Comparison of ENCODE assay signal across 8 mouse cellular contexts in genomic region chr5:34517913-34518312, GRCm38 (mm10). TPM values are rescaled to one million over a fixed set of nuclear protein-coding genes. Genes with fewer than 3 reads are reported as not detected.
A peak's percentile ranks its signal among the peaks of the same experiment; 100 is the strongest.
DNase-seq lines count a peak whose midpoint lies in the region; ATAC-seq and TF ChIP-seq lines count a peak whose summit lies in the region.

No protein-coding gene starts in this region.

- peak; percentile 49 for DNase-seq in forebrain, postnatal 0 days
- peak; percentile 76 for DNase-seq in adipocyte (ENCODE audit: low spot score)
- DNase-seq in embryo, embryonic 10 days (ENCODE audit: low spot score), result peak; percentile 87
- DNase-seq in heart, postnatal 0 days (ENCODE audit: low spot score), result peak; percentile 65
- DNase-seq in left cerebral cortex, adult 8-10 months (ENCODE audit: low spot score in 2 of 2), result peak; percentile 51 to 69
- peak; percentile 77 for DNase-seq in mesoderm, embryonic 11.5 days (ENCODE audit: low read depth, low spot score)
- DNase-seq in spleen, postnatal 36 days (ENCODE audit: low spot score in 2 of 2), result peak; percentile 81 to 88

- no peak overlapping the region for H3K4me2 ChIP-seq in forebrain, postnatal 0 days (ENCODE audit: low read depth)
- no peak overlapping the region for H3K4me2 ChIP-seq in forebrain, embryonic 16.5 days (ENCODE audit: low read length)
- H3K4me2 ChIP-seq in heart, postnatal 0 days (ENCODE audit: low read depth, low read length), result no peak overlapping the region

- no peak overlapping the region for H3K27ac ChIP-seq in forebrain, postnatal 0 days (ENCODE audit: low read depth, low read length)
- no peak overlapping the region for H3K27ac ChIP-seq in forebrain, embryonic 16.5 days (ENCODE audit: low read length)
- no peak overlapping the region for H3K27ac ChIP-seq in heart, postnatal 0 days (ENCODE audit: low read depth)

- peak; percentile 70 for TF ChIP-seq CTCF in forebrain, postnatal 0 days (IDR thresholded peaks at IDR 0.05; ENCODE audit: low read depth)
- peak; percentile 92 for TF ChIP-seq CTCF in heart, postnatal 0 days (IDR thresholded peaks at IDR 0.05; ENCODE audit: low read depth)

- H3K4me1 ChIP-seq in forebrain, postnatal 0 days (ENCODE audit: insufficient read depth), result no peaks in the 10 kb centered on the region
- peaks cover 12% of the 10 kb centered on the region; the same call in 1 of the 2 replicates for H3K4me1 ChIP-seq in forebrain, embryonic 16.5 days (replicated peaks; ENCODE audit: control insufficient read depth, insufficient read depth, low read length)
- peaks cover 17% of the 10 kb centered on the region for H3K4me1 ChIP-seq in heart, postnatal 0 days (ENCODE audit: control insufficient read depth, insufficient read depth)

- WGBS in forebrain, postnatal 0 days, result 21% methylated on average over 3 of the region's 3 CpGs
- 31% methylated on average over 3 of the region's 3 CpGs for WGBS in forebrain, embryonic 16.5 days
- 23% methylated on average over 3 of the region's 3 CpGs for WGBS in heart, postnatal 0 days

- no peak overlapping the region for H3K4me3 ChIP-seq in forebrain, postnatal 0 days (ENCODE audit: low read depth, low read length)
- H3K4me3 ChIP-seq in forebrain, embryonic 16.5 days (replicated peaks; ENCODE audit: low read length), result no peak overlapping the region
- no peak overlapping the region for H3K4me3 ChIP-seq in heart, postnatal 0 days (ENCODE audit: low read depth, low read length)

- no peaks in the 10 kb centered on the region for H3K9me3 ChIP-seq in forebrain, postnatal 0 days (ENCODE audit: low read length)
- no peaks in the 10 kb centered on the region for H3K9me3 ChIP-seq in forebrain, embryonic 16.5 days (ENCODE audit: control insufficient read depth, low read length)
- H3K9me3 ChIP-seq in heart, postnatal 0 days (replicated peaks; ENCODE audit: control insufficient read depth, low read length), result no peaks in the 10 kb centered on the region

- ATAC-seq in forebrain, postnatal 0 days, result no peak
- ATAC-seq in forebrain, embryonic 16.5 days, result no peak
- no peak; the same call in 1 of the 2 replicates for ATAC-seq in heart, postnatal 0 days (ENCODE audit: insufficient read depth, low read depth)

- H3K9ac ChIP-seq in forebrain, postnatal 0 days, result no peak overlapping the region
- H3K9ac ChIP-seq in forebrain, embryonic 16.5 days (replicated peaks; ENCODE audit: low read depth, low read length), result no peak overlapping the region
- no peak overlapping the region for H3K9ac ChIP-seq in heart, postnatal 0 days (replicated peaks; ENCODE audit: low read depth, low read length)

- no peaks in the 10 kb centered on the region for H3K27me3 ChIP-seq in forebrain, postnatal 0 days (ENCODE audit: insufficient read depth, low read length)
- H3K27me3 ChIP-seq in forebrain, embryonic 16.5 days (replicated peaks; ENCODE audit: control insufficient read depth, insufficient read depth, low read length), result no peaks in the 10 kb centered on the region; the same call in 1 of the 2 replicates
- H3K27me3 ChIP-seq in heart, postnatal 0 days (ENCODE audit: control insufficient read depth, insufficient read depth, low read length), result no peaks in the 10 kb centered on the region

- no peaks in the 10 kb centered on the region for H3K36me3 ChIP-seq in forebrain, postnatal 0 days (ENCODE audit: insufficient read depth)
- no peaks in the 10 kb centered on the region for H3K36me3 ChIP-seq in forebrain, embryonic 16.5 days (ENCODE audit: control insufficient read depth, insufficient read depth)
- no peaks in the 10 kb centered on the region for H3K36me3 ChIP-seq in heart, postnatal 0 days (replicated peaks; ENCODE audit: control insufficient read depth, insufficient read depth, low read length)

- no peak for TF ChIP-seq EP300 in heart, postnatal 0 days (IDR thresholded peaks at IDR 0.05; ENCODE audit: low read depth)

RNA-seq across cellular contexts. Expression of gene Tnip2, which starts 4.1 kb away (rescaled TPM):
- 7.2 and 9.7 TPM in 2 replicates for total RNA-seq in forebrain, postnatal 0 days (2014; rRNA removed)
- polyA plus RNA-seq in forebrain, postnatal 0 days (2015; fragmentation: Nextera tagmentation; extraction: Ambion mirVana), result 4.9 and 9.4 TPM in 2 replicates
- polyA plus RNA-seq in forebrain, embryonic 16.5 days (2015; fragmentation: Nextera tagmentation; extraction: Ambion mirVana), result 8.6 and 8.7 TPM in 2 replicates
- 11.9 and 15.3 TPM in 2 replicates for total RNA-seq in heart, postnatal 0 days (2014; rRNA removed; ENCODE audit: low replicate concordance)
- 9.1 and 11.9 TPM in 2 replicates for polyA plus RNA-seq in heart, postnatal 0 days (2015; fragmentation: Nextera tagmentation; extraction: Ambion mirVana)
- 10 to 100 TPM; 15.4 to 24.0 (median 20.9) TPM for total RNA-seq in left cerebral cortex, adult 8-10 months (2022)

RNA-seq across cellular contexts. Expression of gene Sh3bp2, which starts 7.7 kb away (rescaled TPM):
- 37.6 and 43.7 TPM in 2 replicates for total RNA-seq in forebrain, postnatal 0 days (2014; rRNA removed)
- 21.5 and 21.8 TPM in 2 replicates for polyA plus RNA-seq in forebrain, postnatal 0 days (2015; fragmentation: Nextera tagmentation; extraction: Ambion mirVana)
- 29.1 and 31.2 TPM in 2 replicates for polyA plus RNA-seq in forebrain, embryonic 16.5 days (2015; fragmentation: Nextera tagmentation; extraction: Ambion mirVana)
- total RNA-seq in heart, postnatal 0 days (2014; rRNA removed; ENCODE audit: low replicate concordance), result 5.3 and 8.2 TPM in 2 replicates
- polyA plus RNA-seq in heart, postnatal 0 days (2015; fragmentation: Nextera tagmentation; extraction: Ambion mirVana), result 1.5 and 1.6 TPM in 2 replicates
- 1 to 10 TPM; 2.6 to 8.7 (median 4.6) TPM for total RNA-seq in left cerebral cortex, adult 8-10 months (2022)

RNA-seq across cellular contexts. Expression of gene Add1, which starts 55.6 kb away (rescaled TPM):
- 270 and 334 TPM in 2 replicates for total RNA-seq in forebrain, postnatal 0 days (2014; rRNA removed)
- 165 and 175 TPM in 2 replicates for polyA plus RNA-seq in forebrain, postnatal 0 days (2015; fragmentation: Nextera tagmentation; extraction: Ambion mirVana)
- 224 and 243 TPM in 2 replicates for polyA plus RNA-seq in forebrain, embryonic 16.5 days (2015; fragmentation: Nextera tagmentation; extraction: Ambion mirVana)
- total RNA-seq in heart, postnatal 0 days (2014; rRNA removed; ENCODE audit: low replicate concordance), result 203 and 246 TPM in 2 replicates
- 100 and 104 TPM in 2 replicates for polyA plus RNA-seq in heart, postnatal 0 days (2015; fragmentation: Nextera tagmentation; extraction: Ambion mirVana)
- 100 to 1,000 TPM; 396 to 434 (median 416) TPM for total RNA-seq in left cerebral cortex, adult 8-10 months (2022)
